Mouse (Mus musculus) stomach, embryonic 15.5 days (tissue): ENCODE results near the gene Osbpl11. TPM values are rescaled to one million over a fixed set of nuclear protein-coding genes. Genes with fewer than 3 reads are reported as not detected.

ENCODE experiments used
- ATAC-seq: fragments of 200-750 bp; cut with Nextera tagmentation; 2 replicates; pipeline ENCODE4 v1.8.0; 2017; ENCODE audit warnings: low read depth, moderate number of reproducible peaks, moderate TSS enrichment; ENCODE audit not compliant: insufficient read depth, low FRiP score
- H3K27ac ChIP-seq: fragments of 300-500 bp; sonication (generic); 2 replicates; pipeline ENCODE4 v1.5.1; 2015; ENCODE audit warnings: mild to moderate bottlenecking, inconsistent platforms
- H3K27me3 ChIP-seq: fragments of 300-500 bp; sonication (generic); replicated peaks from 2 replicates; pipeline ENCODE4 v1.6.1; 2015; ENCODE audit warnings: inconsistent platforms
- H3K36me3 ChIP-seq: fragments of 300-500 bp; sonication (generic); 2 replicates; pipeline ENCODE4 v1.6.1; 2015; ENCODE audit warnings: inconsistent platforms
- H3K4me1 ChIP-seq: fragments of 300-500 bp; sonication (generic); 2 replicates; pipeline ENCODE4 v1.6.1; 2015; ENCODE audit warnings: inconsistent platforms
- H3K4me2 ChIP-seq: fragments of 300-500 bp; sonication (generic); 2 replicates; pipeline ENCODE4 v1.6.1; 2015; ENCODE audit warnings: mild to moderate bottlenecking, inconsistent platforms
- H3K4me3 ChIP-seq: fragments of 300-500 bp; sonication (generic); replicated peaks from 2 replicates; pipeline ENCODE4 v1.5.1; 2015; ENCODE audit warnings: inconsistent platforms
- H3K9ac ChIP-seq: fragments of 300-500 bp; sonication (generic); 2 replicates; pipeline ENCODE4 v1.6.1; 2015; ENCODE audit warnings: inconsistent platforms
- H3K9me3 ChIP-seq: fragments of 300-500 bp; sonication (generic); 2 replicates; pipeline ENCODE4 v1.6.1; 2016; ENCODE audit warnings: inconsistent platforms
- WGBS: fragments of 180-500 bp; shearing (Covaris S2); methylation state at CpG from one replicate; pipeline ENCODE4 v1.1.7; 2015; 5-methylcytosine and 5-hydroxymethylcytosine counted together
- polyA plus RNA-seq: library from polyadenylated mRNA; unstranded; fragments of >200 nt; fragmentation: Nextera tagmentation; extraction: Ambion mirVana; gene quantifications from 2 replicates; pipeline ENCODE4 v1.2.1, GENCODE M21; 2015

Gene Osbpl11
- polyA plus RNA-seq, 1 experiment from 2014 or later = 14.9 TPM

DNA sequence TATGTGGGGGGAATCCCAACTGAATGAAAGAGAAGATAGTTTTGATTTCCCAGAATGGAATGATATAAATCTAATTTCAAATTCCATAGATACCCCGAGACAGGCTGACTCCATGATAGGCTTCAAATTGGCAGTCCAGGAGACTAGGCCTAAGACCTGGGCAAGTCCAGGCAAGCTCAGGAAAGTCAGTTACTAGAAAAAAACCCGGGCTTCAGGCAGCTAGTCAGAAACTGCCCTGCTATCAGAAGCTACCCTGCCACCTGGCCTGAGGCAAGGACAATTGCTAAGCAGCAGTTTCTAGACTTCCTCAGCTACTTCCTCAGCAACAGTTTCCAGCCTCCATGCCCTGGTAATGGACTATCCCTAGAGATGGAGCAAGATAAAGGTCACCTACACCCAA, 62.1 kb downstream of the Osbpl11 start:
- H3K9ac ChIP-seq = no peak overlapping the region
- H3K4me3 ChIP-seq = no peak overlapping the region
- H3K4me1 ChIP-seq = 0 out of 2 replicates have a peak, but pooled peaks cover 4% of the 10 kb centered on the region
- ATAC-seq = no peak
- H3K36me3 ChIP-seq = peaks cover 17% of the 10 kb centered on the region
- no peak overlapping the region for H3K27ac ChIP-seq
- H3K9me3 ChIP-seq = no peaks in the 10 kb centered on the region
- H3K4me2 ChIP-seq = no peak overlapping the region
- 81% methylated on average over 2 of the region's 2 CpGs for WGBS
- H3K27me3 ChIP-seq = no peaks in the 10 kb centered on the region

DNA sequence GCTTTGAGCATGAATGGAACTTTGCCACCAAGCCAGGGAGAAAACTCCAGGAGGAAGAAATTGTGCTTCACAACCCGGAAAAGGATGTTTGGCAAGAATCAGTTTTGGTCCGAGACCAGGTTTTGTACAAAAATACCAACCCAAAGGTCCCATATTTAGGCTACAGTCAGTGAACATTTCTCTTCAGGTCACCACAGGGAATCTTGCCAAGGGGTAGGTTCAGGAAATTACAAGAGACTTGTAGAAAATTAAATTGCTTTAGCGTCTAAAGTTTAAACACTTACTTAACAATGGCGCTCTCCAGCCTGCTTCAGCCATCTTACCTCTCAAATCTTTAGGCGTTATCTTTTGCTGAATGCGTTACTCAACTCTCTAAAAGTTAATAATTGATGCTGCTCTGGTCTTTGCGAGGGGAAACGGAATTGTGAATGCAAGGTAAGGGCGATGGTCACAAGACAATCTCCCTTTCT, 65.8 kb downstream of the Osbpl11 start:
- Histone ChIP-seq H3K36me3 (no peaks in the 10 kb centered on the region), H3K27ac (peak overlapping the region; percentile 85), H3K4me1 (peaks cover 9% of the 10 kb centered on the region; the same call in 1 of the 2 replicates), H3K4me2 (peak overlapping the region; percentile 69), H3K27me3 (no peaks in the 10 kb centered on the region), H3K9me3 (no peaks in the 10 kb centered on the region), H3K9ac (peak overlapping the region; percentile 97; the same call in 1 of the 2 replicates), H3K4me3 (peak overlapping the region; percentile 96)
- no peak for ATAC-seq
- 10% methylated on average over 9 of the region's 9 CpGs for WGBS

DNA sequence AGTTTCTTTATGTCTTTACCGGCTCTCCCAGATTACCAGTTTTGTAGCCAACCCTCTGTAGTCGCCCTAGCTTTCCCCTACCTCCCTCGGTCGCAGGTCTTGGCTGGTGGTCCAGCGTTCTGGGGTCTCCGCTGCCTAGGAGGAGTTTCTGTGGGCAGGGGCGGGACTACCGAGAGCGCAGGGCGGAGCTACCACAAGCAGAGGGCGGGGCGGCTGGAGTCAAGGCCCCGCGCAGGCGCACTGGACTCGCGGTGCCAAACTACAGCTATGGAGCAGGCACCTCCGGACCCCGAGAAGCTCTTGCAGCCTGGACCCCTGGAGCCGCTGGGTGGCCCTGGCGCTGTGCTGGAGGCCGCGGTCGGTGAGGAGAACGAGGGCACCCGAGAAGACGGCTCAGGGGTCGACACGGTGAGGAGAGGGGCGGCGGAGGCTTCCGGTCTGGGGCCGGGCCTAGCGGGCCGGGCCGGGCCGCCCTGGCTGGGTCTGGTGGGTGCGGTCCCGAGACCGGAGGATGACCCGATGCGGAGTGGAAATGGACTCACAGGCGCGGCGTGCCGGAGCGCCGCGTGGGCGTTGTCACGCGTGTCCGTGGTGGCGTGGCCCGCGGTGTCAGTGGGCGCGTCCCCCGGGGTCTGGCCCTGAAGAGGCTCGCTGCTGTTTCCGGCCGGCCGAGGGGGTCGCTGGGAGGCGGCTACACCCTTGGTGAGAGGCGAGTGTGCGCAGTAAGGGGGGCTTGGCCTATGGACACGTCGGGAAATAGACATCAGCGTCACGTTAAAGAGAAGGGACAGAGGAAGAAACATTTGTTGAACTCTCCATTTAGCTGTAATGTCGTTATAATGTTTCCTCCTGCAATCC, 66.6 kb downstream of the Osbpl11 start, which contains the start of gene Snx4:
Gene Snx4, plus strand, starts transcription at position 249 of the 858 bp plus-strand sequence.
- WGBS = under 1% methylated on average over 72 of the region's 72 CpGs
- Histone ChIP-seq H3K9me3 (no peaks in the 10 kb centered on the region), H3K4me2 (peak within 1 kb of the TSS; percentile 69), H3K9ac (peak within 1 kb of the TSS; percentile 97), H3K4me3 (peak within 1 kb of the TSS; percentile 96), H3K4me1 (peaks cover 10% of the 10 kb centered on the region; the same call in 1 of the 2 replicates), H3K27ac (peak within 1 kb of the TSS; percentile 85), H3K27me3 (no peaks in the 10 kb centered on the region), H3K36me3 (no peaks in the 10 kb centered on the region)
- peak; percentile 93 for ATAC-seq

DNA sequence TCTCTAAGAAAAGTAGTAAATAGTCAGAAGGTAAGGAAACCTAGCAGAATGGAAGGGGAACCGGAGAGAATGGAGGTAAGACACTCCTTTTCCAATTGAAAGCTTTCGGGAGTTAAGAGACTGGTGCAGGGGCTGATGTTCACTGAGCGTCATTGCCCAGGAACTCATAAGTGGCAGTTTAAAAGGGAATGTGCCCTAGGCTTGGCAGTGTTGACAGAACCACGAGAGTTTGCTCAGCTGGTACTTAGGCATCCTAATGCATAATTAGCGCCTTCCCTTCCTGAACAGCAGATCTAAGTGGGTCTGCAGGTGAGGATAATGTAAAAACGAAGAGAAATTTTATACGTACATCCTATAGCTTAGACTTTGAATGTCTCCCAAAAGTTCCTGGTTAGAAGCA, 70.7 kb downstream of the Osbpl11 start:
- no peak for ATAC-seq
- 72% methylated on average over 7 of the region's 7 CpGs for WGBS
- H3K27ac ChIP-seq = no peak overlapping the region
- no peaks in the 10 kb centered on the region for H3K36me3 ChIP-seq
- no peaks in the 10 kb centered on the region for H3K27me3 ChIP-seq
- peaks cover 11% of the 10 kb centered on the region for H3K4me1 ChIP-seq
- H3K4me2 ChIP-seq = no peak overlapping the region
- no peaks in the 10 kb centered on the region for H3K9me3 ChIP-seq
- H3K4me3 ChIP-seq = no peak overlapping the region
- no peak overlapping the region for H3K9ac ChIP-seq

DNA sequence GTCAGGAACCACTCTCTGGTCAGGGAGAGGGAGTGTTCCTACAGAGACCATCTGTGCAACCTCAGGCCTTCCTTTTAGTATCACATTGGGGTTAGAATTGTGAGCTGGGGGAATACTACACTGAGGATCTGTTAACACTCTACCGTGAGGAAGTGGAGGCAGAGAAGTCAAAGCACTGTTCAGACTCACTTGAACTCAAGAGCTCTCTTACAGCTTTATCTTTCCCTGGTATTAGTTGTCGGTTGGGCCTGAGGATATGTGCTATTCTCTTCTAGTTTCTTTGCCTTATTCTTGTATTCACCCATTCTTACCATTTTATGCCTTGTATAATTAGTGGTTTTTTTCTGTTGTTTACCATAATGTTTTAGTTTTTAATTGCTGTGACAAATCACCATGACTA, 73.7 kb downstream of the Osbpl11 start:
- no peaks in the 10 kb centered on the region for H3K27me3 ChIP-seq
- H3K4me1 ChIP-seq = peaks cover 7% of the 10 kb centered on the region; the same call in 1 of the 2 replicates
- H3K9ac ChIP-seq = no peak overlapping the region
- H3K4me2 ChIP-seq = no peak overlapping the region
- H3K27ac ChIP-seq = no peak overlapping the region
- 81% methylated on average over 2 of the region's 2 CpGs for WGBS
- H3K36me3 ChIP-seq = no peaks in the 10 kb centered on the region
- ATAC-seq = no peak
- H3K4me3 ChIP-seq = no peak overlapping the region
- no peaks in the 10 kb centered on the region for H3K9me3 ChIP-seq

DNA sequence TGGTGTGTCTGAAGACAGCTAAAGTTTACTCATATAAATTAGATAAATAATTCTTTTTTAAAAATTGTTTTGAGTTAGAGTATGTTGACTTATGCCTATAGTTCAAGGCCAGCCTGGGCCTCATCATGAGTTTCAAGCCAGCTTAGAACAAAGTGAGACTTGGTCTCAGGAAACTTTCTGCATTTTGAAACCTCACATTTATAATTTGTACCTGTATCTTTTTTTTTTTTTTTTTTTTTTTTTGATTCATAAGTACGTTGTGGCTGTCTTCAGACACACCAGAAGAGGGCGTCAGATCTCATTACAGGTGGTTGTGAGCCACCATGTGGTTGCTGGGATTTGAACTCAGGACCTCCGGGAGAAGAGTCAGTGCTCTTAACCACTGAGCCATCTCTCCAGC, 75.0 kb downstream of the Osbpl11 start:
- no peak overlapping the region for H3K4me2 ChIP-seq
- no peak overlapping the region for H3K4me3 ChIP-seq
- H3K9me3 ChIP-seq = no peaks in the 10 kb centered on the region
- H3K27ac ChIP-seq = 0 out of 2 replicates have a peak overlapping the region, but pooled peaks have one; percentile 48
- no peaks in the 10 kb centered on the region for H3K27me3 ChIP-seq
- WGBS = 81% methylated on average over 3 of the region's 3 CpGs
- peaks cover 7% of the 10 kb centered on the region; the same call in 1 of the 2 replicates for H3K4me1 ChIP-seq
- H3K36me3 ChIP-seq = peaks cover 4% of the 10 kb centered on the region; the same call in 1 of the 2 replicates
- no peak for ATAC-seq
- no peak overlapping the region for H3K9ac ChIP-seq

DNA sequence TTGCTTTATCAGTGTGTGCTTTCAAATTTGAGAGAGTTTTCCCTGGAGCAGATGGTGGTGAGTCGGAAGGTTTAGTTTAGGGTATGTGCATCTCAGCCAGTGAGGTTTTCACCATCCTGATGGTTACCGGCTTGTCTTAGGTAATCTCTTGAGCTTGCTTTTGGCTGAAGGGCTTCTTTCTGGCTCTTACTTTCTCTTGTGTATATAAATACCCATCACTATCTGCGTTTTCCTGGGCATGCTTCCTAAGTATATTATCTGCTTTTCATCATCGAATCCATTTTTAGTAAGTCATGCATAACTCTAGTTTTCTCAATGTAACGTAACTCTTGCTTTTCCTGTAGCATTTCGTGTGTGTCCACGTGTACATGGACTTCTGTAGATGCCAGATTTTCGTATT, 76.0 kb downstream of the Osbpl11 start:
- Histone ChIP-seq H3K9ac (no peak overlapping the region), H3K4me1 (peaks cover 4% of the 10 kb centered on the region; the same call in 1 of the 2 replicates), H3K27me3 (no peaks in the 10 kb centered on the region), H3K9me3 (no peaks in the 10 kb centered on the region), H3K4me3 (no peak overlapping the region), H3K27ac (peak overlapping the region; percentile 55; the same call in 1 of the 2 replicates), H3K4me2 (no peak overlapping the region), H3K36me3 (peaks cover 4% of the 10 kb centered on the region; the same call in 1 of the 2 replicates)
- no peak for ATAC-seq
- WGBS = 49% methylated on average over 8 of the region's 8 CpGs

DNA sequence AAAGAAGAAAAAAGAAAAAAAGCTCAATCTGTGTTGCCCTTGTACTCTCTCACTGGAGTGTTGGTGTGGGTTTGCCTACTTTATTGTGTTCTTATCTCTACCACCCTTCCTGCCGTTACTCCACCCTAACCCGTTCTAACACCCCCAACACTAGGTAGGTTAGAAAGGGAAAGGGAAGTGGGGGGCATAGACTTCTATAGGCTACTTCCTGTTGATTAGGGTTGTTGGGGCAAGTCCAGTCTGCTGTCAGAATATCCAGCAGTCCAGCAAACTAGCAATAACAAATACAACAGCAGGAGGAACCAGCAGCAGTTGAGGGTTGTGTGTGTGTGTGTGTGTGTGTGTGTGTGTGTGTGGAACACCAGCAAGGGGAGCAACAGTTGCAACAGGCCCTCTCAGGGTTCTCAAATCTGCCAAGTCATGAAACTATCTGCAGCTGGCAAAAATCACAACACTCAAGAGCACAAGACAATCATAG, 76.8 kb downstream of the Osbpl11 start:
- Histone ChIP-seq H3K4me3 (no peak overlapping the region), H3K4me2 (no peak overlapping the region), H3K27me3 (no peaks in the 10 kb centered on the region), H3K9ac (no peak overlapping the region), H3K36me3 (peaks cover 9% of the 10 kb centered on the region; the same call in 1 of the 2 replicates), H3K4me1 (peaks cover 4% of the 10 kb centered on the region; the same call in 1 of the 2 replicates), H3K9me3 (no peaks in the 10 kb centered on the region), H3K27ac (0 out of 2 replicates have a peak overlapping the region, but pooled peaks have one; percentile 55)
- WGBS = 53% methylated on average over 2 of the region's 2 CpGs
- ATAC-seq = no peak

DNA sequence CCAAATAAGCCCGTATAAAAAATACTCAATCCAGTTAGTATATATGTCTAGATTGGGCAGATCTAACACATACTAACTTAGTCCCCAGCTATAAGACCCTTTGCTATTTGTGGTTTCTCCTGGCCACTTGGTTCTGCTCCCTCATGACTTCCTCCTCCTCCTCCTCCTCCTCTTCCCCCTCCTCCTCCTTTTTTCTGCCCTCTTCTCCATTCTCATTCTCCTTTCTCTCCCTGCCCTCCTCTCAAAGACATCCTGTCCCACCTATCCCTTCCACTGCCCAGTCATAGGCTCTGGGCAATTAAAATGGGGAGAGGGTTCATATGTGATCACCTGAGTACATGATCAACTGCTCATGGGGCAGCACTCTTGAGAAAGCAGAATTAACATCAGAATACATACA, 77.2 kb downstream of the Osbpl11 start:
- no peak for ATAC-seq
- H3K27ac ChIP-seq = no peak overlapping the region
- H3K36me3 ChIP-seq = peaks cover 10% of the 10 kb centered on the region
- no peaks in the 10 kb centered on the region for H3K27me3 ChIP-seq
- H3K4me2 ChIP-seq = no peak overlapping the region
- no peak overlapping the region for H3K4me3 ChIP-seq
- WGBS = 56% methylated on average over 1 of the region's 1 CpGs
- H3K9me3 ChIP-seq = no peaks in the 10 kb centered on the region
- H3K4me1 ChIP-seq = peaks cover 4% of the 10 kb centered on the region; the same call in 1 of the 2 replicates
- no peak overlapping the region for H3K9ac ChIP-seq

DNA sequence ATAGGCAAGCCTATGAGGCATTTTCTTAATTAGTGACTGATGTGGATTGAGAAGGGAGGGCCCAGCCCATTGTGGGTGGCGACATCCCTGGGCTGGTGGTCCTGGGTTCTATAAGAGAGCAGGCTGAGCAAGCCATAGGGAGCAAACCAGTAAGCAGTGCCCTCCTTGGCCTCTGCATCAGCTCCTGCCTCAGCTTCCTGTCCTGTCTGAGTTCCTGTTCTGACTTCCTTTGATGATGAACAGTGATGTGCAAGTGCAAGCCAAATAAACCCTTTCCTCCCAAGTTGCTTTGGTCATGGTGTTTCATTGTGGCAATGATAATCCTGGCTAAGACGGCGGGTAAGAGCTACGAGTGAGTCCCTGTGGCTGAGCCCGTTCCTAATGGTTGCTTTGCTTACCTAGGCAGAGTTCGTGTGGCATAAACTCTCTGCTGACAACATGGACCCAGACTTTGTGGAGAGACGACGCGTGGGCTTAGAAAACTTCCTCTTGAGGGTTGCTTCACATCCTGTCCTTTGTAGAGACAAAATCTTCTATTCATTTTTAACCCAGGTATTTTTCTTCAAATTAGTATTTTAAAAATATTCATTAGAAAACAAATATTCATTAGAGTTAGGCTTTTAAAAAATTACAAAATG, 82.9 kb downstream of the Osbpl11 start:
- H3K27ac ChIP-seq = no peak overlapping the region
- H3K4me2 ChIP-seq = no peak overlapping the region
- peaks cover 29% of the 10 kb centered on the region for H3K36me3 ChIP-seq
- no peak overlapping the region for H3K9ac ChIP-seq
- no peak overlapping the region for H3K4me3 ChIP-seq
- WGBS = 86% methylated on average over 9 of the region's 9 CpGs
- no peaks in the 10 kb centered on the region for H3K4me1 ChIP-seq
- H3K9me3 ChIP-seq = no peaks in the 10 kb centered on the region
- ATAC-seq = no peak
- no peaks in the 10 kb centered on the region for H3K27me3 ChIP-seq

DNA sequence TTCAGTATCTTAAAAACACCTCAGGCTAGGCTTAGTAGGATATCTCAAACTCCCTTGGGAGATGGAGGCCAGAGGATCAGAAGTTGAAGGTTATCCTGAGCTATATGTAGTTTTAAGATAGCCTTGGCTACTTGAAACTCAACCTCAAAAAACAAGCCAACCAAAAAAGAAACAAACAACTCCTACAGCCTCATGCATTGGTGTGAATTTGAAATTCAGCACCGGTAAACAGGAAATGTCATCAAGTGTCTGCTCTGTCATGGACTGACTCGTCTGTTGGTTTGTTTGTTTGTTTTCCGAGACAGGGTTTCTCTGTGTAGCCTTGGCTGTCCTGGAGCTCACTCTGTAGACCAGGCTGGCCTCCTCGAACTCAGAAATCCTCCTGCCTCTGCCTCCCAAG, 87.0 kb downstream of the Osbpl11 start:
- Histone ChIP-seq H3K36me3 (peaks cover 33% of the 10 kb centered on the region), H3K27ac (no peak overlapping the region), H3K9ac (no peak overlapping the region), H3K4me2 (no peak overlapping the region), H3K4me1 (no peaks in the 10 kb centered on the region), H3K4me3 (no peak overlapping the region), H3K27me3 (no peaks in the 10 kb centered on the region), H3K9me3 (no peaks in the 10 kb centered on the region)
- 84% methylated on average over 4 of the region's 4 CpGs for WGBS
- no peak for ATAC-seq

DNA sequence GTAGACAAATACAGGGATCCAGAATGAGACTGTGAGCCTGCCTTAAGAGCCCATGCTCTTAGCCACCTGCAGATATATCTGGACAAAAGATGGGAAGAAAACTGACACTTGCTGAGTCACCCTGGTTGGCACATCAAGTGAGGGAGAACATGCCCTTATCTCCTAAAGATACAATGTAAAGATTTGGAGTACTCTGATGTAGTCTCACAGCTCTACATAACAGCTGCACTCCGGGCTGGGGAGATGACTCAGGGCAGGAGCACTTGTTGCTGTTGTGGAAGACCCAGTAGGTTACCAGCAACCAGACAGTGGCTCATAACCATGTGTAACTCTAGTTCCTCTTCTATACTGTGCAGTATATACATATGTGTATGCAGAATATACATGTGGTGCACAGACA, 98.2 kb downstream of the Osbpl11 start:
- 93% methylated on average over 1 of the region's 1 CpGs for WGBS
- no peak overlapping the region for H3K4me2 ChIP-seq
- no peaks in the 10 kb centered on the region for H3K4me1 ChIP-seq
- H3K27ac ChIP-seq = no peak overlapping the region
- H3K36me3 ChIP-seq = peaks cover 18% of the 10 kb centered on the region
- H3K4me3 ChIP-seq = no peak overlapping the region
- no peak for ATAC-seq
- H3K9me3 ChIP-seq = no peaks in the 10 kb centered on the region
- H3K27me3 ChIP-seq = no peaks in the 10 kb centered on the region
- H3K9ac ChIP-seq = no peak overlapping the region
